Mouse (Mus musculus): ENCODE results near the gene D330045A20Rik. TPM values are rescaled to one million over a fixed set of nuclear protein-coding genes. Genes with fewer than 3 reads are reported as not detected.
"Not testable (repeated sequence)": the region's sequence is repeated elsewhere in the genome, so short reads cannot be mapped to it uniquely, and the experiment has no call there.

D330045A20Rik gene
- total RNA-seq, 2 experiments from 2014 or later = 0.84 to 0.87 TPM

GRCm38 (mm10) chrX:139562925-139563461 lies 82.8 kb downstream of the D330045A20Rik start, which contains the start of gene Rnf128:
Gene Rnf128 (plus strand): TSS chrX:139563316.
- no peak for DNase-seq (ENCODE audit: extremely low spot score in 1 of 2, low spot score in 2 of 2)
- intact Hi-C loops (cut with DNase I) = no loop called here

DNA sequence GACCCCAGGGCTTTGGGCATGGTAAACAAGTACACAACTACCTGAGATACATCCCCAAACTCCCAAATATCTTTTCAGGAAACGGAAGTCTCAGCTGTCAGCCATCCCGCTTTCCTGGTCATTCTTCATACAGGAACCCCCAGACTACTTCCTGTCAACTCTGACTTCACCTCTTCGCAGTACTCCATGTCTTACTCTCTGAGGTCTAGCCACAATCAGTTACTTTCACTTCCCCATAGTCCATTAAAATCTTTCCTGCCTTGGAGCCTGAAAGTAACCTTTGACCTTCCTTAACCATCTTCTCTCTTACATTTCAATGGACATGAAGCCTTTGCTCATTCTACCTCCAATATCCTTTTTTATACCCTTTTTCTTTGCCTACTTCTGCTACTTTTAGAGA lies 89.9 kb downstream of the D330045A20Rik start:
- intact Hi-C loops (cut with DNase I) = no loop called here
- DNase-seq (ENCODE audit: extremely low spot score in 1 of 2, low spot score in 2 of 2) = no peak

- intact Hi-C loops (cut with DNase I) = no loop called here
- no peak for DNase-seq (ENCODE audit: extremely low spot score in 1 of 2, low spot score in 2 of 2)
These were observed 98.6 kb downstream of the D330045A20Rik start for GRCm38 (mm10) chrX:139578649-139579278.

DNA sequence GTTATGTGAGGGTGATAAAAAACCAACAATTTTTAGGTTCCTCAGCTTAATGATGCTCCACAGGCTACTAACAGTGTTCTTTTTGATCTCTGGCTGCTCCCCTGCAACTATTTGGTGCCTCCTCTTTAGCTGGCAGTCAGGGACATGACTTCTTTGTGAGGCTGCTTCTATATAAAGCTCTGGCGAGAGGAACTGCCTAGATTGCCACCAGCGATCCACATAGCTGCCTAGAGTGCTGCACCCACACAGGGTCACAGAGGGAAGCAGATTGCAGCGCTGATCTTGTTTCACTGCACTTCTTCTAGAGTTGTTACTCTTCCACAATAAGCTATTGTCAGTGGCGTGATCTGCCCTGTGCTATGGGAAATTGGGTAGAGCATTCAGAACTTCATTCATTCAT lies 103.4 kb downstream of the D330045A20Rik start:
- no peak for DNase-seq (ENCODE audit: extremely low spot score in 1 of 2, low spot score in 2 of 2)
- intact Hi-C loops (cut with DNase I) = no loop called here

- intact Hi-C loops (cut with DNase I); DNase-seq (ENCODE audit: extremely low spot score in 1 of 2, low spot score in 2 of 2): not testable (repeated sequence)
These were observed 106.5 kb downstream of the D330045A20Rik start for GRCm38 (mm10) chrX:139586676-139587075.

DNA sequence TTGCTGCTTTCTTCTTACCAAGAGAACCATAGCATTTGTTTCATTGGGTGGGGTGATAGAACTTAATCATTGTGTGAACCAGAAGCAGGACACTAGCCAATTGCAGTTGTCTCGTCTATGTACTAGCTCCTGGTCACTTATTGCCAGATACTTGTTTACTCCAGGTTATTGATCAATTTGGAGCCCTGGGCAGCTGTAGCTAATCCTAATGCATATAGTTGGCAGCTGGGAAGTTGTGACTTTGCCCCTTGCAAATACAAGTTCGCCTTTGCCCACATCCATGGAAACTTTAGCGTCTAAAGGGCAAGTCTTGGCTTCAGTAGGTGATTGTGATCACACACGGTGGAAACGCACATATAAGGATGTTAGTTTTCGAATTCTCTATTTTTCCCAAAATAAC lies 116.2 kb downstream of the D330045A20Rik start:
- DNase-seq (ENCODE audit: extremely low spot score in 1 of 2, low spot score in 2 of 2) = no peak
- intact Hi-C loops (cut with DNase I) = no loop called here

Other genes with a start within 250 kb of the D330045A20Rik start
- gene Trap1a, start 146.7 kb upstream of the D330045A20Rik start, total RNA-seq (2021) = not detected
- gene Rnf128, start 82.9 kb downstream of the D330045A20Rik start, total RNA-seq (2021) = 1 to 10 TPM; 8.8 to 9.2 TPM
- gene Tbc1d8b, start 204.6 kb downstream of the D330045A20Rik start, total RNA-seq (2021) = 1 to 10 TPM; 2.1 to 2.7 TPM
- not detected for gene Gm15013, start 234.1 kb downstream of the D330045A20Rik start, total RNA-seq (2021)

All from left cerebral cortex, postnatal 10 days (tissue).